Mouse (Mus musculus) urinary bladder, postnatal 10 days (tissue): ENCODE data around the gene Fam110a.
"Not testable (repeated sequence)": the region's sequence is repeated elsewhere in the genome, so short reads cannot be mapped to it uniquely, and the experiment has no call there.

Experiments
- DNase-seq: peaks from one replicate; pipeline ENCODE4 v3.0.0; 2022; ENCODE audit warnings: low spot score

Fam110a gene

GRCm38 (mm10) chr2:151997190-151997575 lies 17.2 kb upstream of the Fam110a start:
- not testable (repeated sequence) for DNase-seq

GRCm38 (mm10) chr2:151996229-151997189 lies 16.5 kb upstream of the Fam110a start, which contains the start of gene Slc52a3:
TSS of gene Slc52a3 (plus strand) at chr2:151996511.
- peak; percentile 79 for DNase-seq

- no peak for DNase-seq
Observed at GRCm38 (mm10) chr2:151994350-151995122, 14.5 kb upstream of the Fam110a start.

- DNase-seq: no peak
Observed at GRCm38 (mm10) chr2:151991446-151991845, 11.4 kb upstream of the Fam110a start.

GRCm38 (mm10) chr2:151990985-151991394 lies 11.0 kb upstream of the Fam110a start:
- DNase-seq: no peak

GRCm38 (mm10) chr2:151988978-151989377 lies 9.0 kb upstream of the Fam110a start:
- DNase-seq: no peak

- no peak for DNase-seq
Observed at GRCm38 (mm10) chr2:151986958-151987357, 6.9 kb upstream of the Fam110a start.

GRCm38 (mm10) chr2:151985426-151986172 lies 5.6 kb upstream of the Fam110a start:
- no peak for DNase-seq

- DNase-seq: no peak
Observed at GRCm38 (mm10) chr2:151984019-151984418, 4.0 kb upstream of the Fam110a start.

GRCm38 (mm10) chr2:151982476-151982875 lies 2.5 kb upstream of the Fam110a start:
- DNase-seq: no peak

- DNase-seq: no peak
Observed at GRCm38 (mm10) chr2:151981268-151981667, 1.2 kb upstream of the Fam110a start.

- DNase-seq: no peak
Observed at GRCm38 (mm10) chr2:151980355-151980693, 305 bp upstream of the Fam110a start.

- DNase-seq: no peak
Observed at GRCm38 (mm10) chr2:151978494-151978893, 1.5 kb downstream of the Fam110a start.

- DNase-seq: no peak
Observed at GRCm38 (mm10) chr2:151977689-151978440, 2.2 kb downstream of the Fam110a start.

GRCm38 (mm10) chr2:151976067-151976466 lies 4.0 kb downstream of the Fam110a start:
- DNase-seq: no peak

- no peak for DNase-seq
Observed at GRCm38 (mm10) chr2:151975295-151975694, 4.7 kb downstream of the Fam110a start.

- no peak for DNase-seq
Observed at GRCm38 (mm10) chr2:151973595-151974562, 6.1 kb downstream of the Fam110a start.

GRCm38 (mm10) chr2:151972880-151973594 lies 7.0 kb downstream of the Fam110a start:
- no peak for DNase-seq

- no peak for DNase-seq
Observed at GRCm38 (mm10) chr2:151971748-151972147, 8.3 kb downstream of the Fam110a start.
